Mouse (Mus musculus): ENCODE results near the gene Mcrip2. TPM values are rescaled to one million over a fixed set of nuclear protein-coding genes. Genes with fewer than 3 reads are reported as not detected.
A peak's percentile ranks its signal among the peaks of the same experiment; 100 is the strongest.

The Mcrip2 gene
- polyA plus RNA-seq, 1 experiment from 2014 or later: 8.2 TPM

- ATAC-seq (ENCODE audit: insufficient read depth, low FRiP score, low TSS enrichment): no peak
- H3K27ac ChIP-seq (ENCODE audit: low read depth, low read length): peak overlapping the region; percentile 67
- peaks cover 49% of the 10 kb centered on the region for H3K4me1 ChIP-seq (ENCODE audit: control insufficient read depth, insufficient read depth, low read length)
Measured at GRCm38 (mm10) chr17:25836397-25837075, 32.0 kb downstream of the Mcrip2 start.

GRCm38 (mm10) chr17:25835816-25836215, 32.7 kb downstream of the Mcrip2 start:
- peaks cover 28% of the 10 kb centered on the region for H3K36me3 ChIP-seq (ENCODE audit: control insufficient read depth, insufficient read depth, low read length)
- WGBS: 94% methylated on average over 16 of the region's 16 CpGs
- H3K9me3 ChIP-seq (ENCODE audit: control insufficient read depth, low read length): no peaks in the 10 kb centered on the region
- no peak overlapping the region for H3K4me3 ChIP-seq (ENCODE audit: low read depth, low read length)
- H3K9ac ChIP-seq (ENCODE audit: low read length): no peak overlapping the region
- no peak for ATAC-seq (ENCODE audit: insufficient read depth, low FRiP score, low TSS enrichment)
- DNase-seq (ENCODE audit: low spot score): no peak
- peaks cover 56% of the 10 kb centered on the region for H3K4me1 ChIP-seq (ENCODE audit: control insufficient read depth, insufficient read depth, low read length)
- peak overlapping the region; percentile 68 for H3K4me2 ChIP-seq (ENCODE audit: low read depth)
- H3K27ac ChIP-seq (ENCODE audit: low read depth, low read length): no peak overlapping the region
- H3K27me3 ChIP-seq (ENCODE audit: control insufficient read depth, insufficient read depth, low read length): no peaks in the 10 kb centered on the region

More at GRCm38 (mm10) chr17:25836397-25837075, 32.0 kb downstream of the Mcrip2 start:
- no peaks in the 10 kb centered on the region for H3K27me3 ChIP-seq (ENCODE audit: control insufficient read depth, insufficient read depth, low read length)
- H3K36me3 ChIP-seq (ENCODE audit: control insufficient read depth, insufficient read depth, low read length): peaks cover 27% of the 10 kb centered on the region
- peak overlapping the region; percentile 68 for H3K9ac ChIP-seq (ENCODE audit: low read length)
- H3K9me3 ChIP-seq (ENCODE audit: control insufficient read depth, low read length): no peaks in the 10 kb centered on the region
- peak overlapping the region; percentile 68 for H3K4me2 ChIP-seq (ENCODE audit: low read depth)
- WGBS: 27% methylated on average over 21 of the region's 23 CpGs
- no peak for DNase-seq (ENCODE audit: low spot score)
- peak overlapping the region; percentile 29 for H3K4me3 ChIP-seq (ENCODE audit: low read depth, low read length)

GRCm38 (mm10) chr17:25835301-25835700, 33.3 kb downstream of the Mcrip2 start:
- H3K27me3 ChIP-seq (ENCODE audit: control insufficient read depth, insufficient read depth, low read length): no peaks in the 10 kb centered on the region
- H3K4me3 ChIP-seq (ENCODE audit: low read depth, low read length): no peak overlapping the region
- DNase-seq (ENCODE audit: low spot score) (no peak), ATAC-seq (ENCODE audit: insufficient read depth, low FRiP score, low TSS enrichment) (no peak)
- no peaks in the 10 kb centered on the region for H3K9me3 ChIP-seq (ENCODE audit: control insufficient read depth, low read length)
- H3K4me2 ChIP-seq (ENCODE audit: low read depth): peak overlapping the region; percentile 96; the same call in 1 of the 2 replicates
- H3K36me3 ChIP-seq (ENCODE audit: control insufficient read depth, insufficient read depth, low read length): peaks cover 28% of the 10 kb centered on the region
- H3K27ac ChIP-seq (ENCODE audit: low read depth, low read length): no peak overlapping the region
- 94% methylated on average over 7 of the region's 7 CpGs for WGBS
- H3K4me1 ChIP-seq (ENCODE audit: control insufficient read depth, insufficient read depth, low read length): peaks cover 61% of the 10 kb centered on the region
- no peak overlapping the region for H3K9ac ChIP-seq (ENCODE audit: low read length)

- Histone ChIP-seq H3K27me3 (ENCODE audit: control insufficient read depth, insufficient read depth, low read length) (no peaks in the 10 kb centered on the region), H3K36me3 (ENCODE audit: control insufficient read depth, insufficient read depth, low read length) (peaks cover 27% of the 10 kb centered on the region), H3K4me1 (ENCODE audit: control insufficient read depth, insufficient read depth, low read length) (peaks cover 65% of the 10 kb centered on the region), H3K9me3 (ENCODE audit: control insufficient read depth, low read length) (no peaks in the 10 kb centered on the region), H3K27ac (ENCODE audit: low read depth, low read length) (no peak overlapping the region), H3K4me2 (ENCODE audit: low read depth) (peak overlapping the region; percentile 96), H3K4me3 (ENCODE audit: low read depth, low read length) (peak overlapping the region; percentile 85), H3K9ac (ENCODE audit: low read length) (peak overlapping the region; percentile 89; the same call in 1 of the 2 replicates)
- 93% methylated on average over 12 of the region's 12 CpGs for WGBS
- DNase-seq (ENCODE audit: low spot score) (no peak), ATAC-seq (ENCODE audit: insufficient read depth, low FRiP score, low TSS enrichment) (no peak)
Measured at GRCm38 (mm10) chr17:25834595-25835222, 33.9 kb downstream of the Mcrip2 start.

- no peak for ATAC-seq (ENCODE audit: insufficient read depth, low FRiP score, low TSS enrichment)
- Histone ChIP-seq H3K36me3 (ENCODE audit: control insufficient read depth, insufficient read depth, low read length) (peaks cover 22% of the 10 kb centered on the region), H3K4me2 (ENCODE audit: low read depth) (peak overlapping the region; percentile 96), H3K9me3 (ENCODE audit: control insufficient read depth, low read length) (no peaks in the 10 kb centered on the region), H3K9ac (ENCODE audit: low read length) (peak overlapping the region; percentile 89), H3K27me3 (ENCODE audit: control insufficient read depth, insufficient read depth, low read length) (no peaks in the 10 kb centered on the region), H3K4me1 (ENCODE audit: control insufficient read depth, insufficient read depth, low read length) (peaks cover 69% of the 10 kb centered on the region), H3K4me3 (ENCODE audit: low read depth, low read length) (peak overlapping the region; percentile 85), H3K27ac (ENCODE audit: low read depth, low read length) (peak overlapping the region; percentile 94)
- 50% methylated on average over 6 of the region's 6 CpGs for WGBS
- DNase-seq (ENCODE audit: low spot score): no peak
Measured at GRCm38 (mm10) chr17:25833961-25834594, 34.5 kb downstream of the Mcrip2 start.

- DNase-seq (ENCODE audit: low spot score) (no peak), ATAC-seq (ENCODE audit: insufficient read depth, low FRiP score, low TSS enrichment) (peak; percentile 58)
- Histone ChIP-seq H3K4me2 (ENCODE audit: low read depth) (peak within 1 kb of the TSS; percentile 96), H3K9ac (ENCODE audit: low read length) (peak within 1 kb of the TSS; percentile 89), H3K4me3 (ENCODE audit: low read depth, low read length) (peak within 1 kb of the TSS; percentile 85), H3K4me1 (ENCODE audit: control insufficient read depth, insufficient read depth, low read length) (peaks cover 71% of the 10 kb centered on the region), H3K27me3 (ENCODE audit: control insufficient read depth, insufficient read depth, low read length) (no peaks in the 10 kb centered on the region), H3K9me3 (ENCODE audit: control insufficient read depth, low read length) (no peaks in the 10 kb centered on the region), H3K36me3 (ENCODE audit: control insufficient read depth, insufficient read depth, low read length) (peaks cover 19% of the 10 kb centered on the region), H3K27ac (ENCODE audit: low read depth, low read length) (peak within 1 kb of the TSS; percentile 94)
- WGBS: under 1% methylated on average over 24 of the region's 24 CpGs
Measured at GRCm38 (mm10) chr17:25833291-25833663, 35.3 kb downstream of the Mcrip2 start, which contains the start of gene Stub1. Gene Stub1 (minus strand): TSS chr17:25833404.

GRCm38 (mm10) chr17:25832436-25833290, 35.9 kb downstream of the Mcrip2 start:
- Histone ChIP-seq H3K4me1 (ENCODE audit: control insufficient read depth, insufficient read depth, low read length) (peaks cover 66% of the 10 kb centered on the region), H3K9ac (ENCODE audit: low read length) (peak overlapping the region; percentile 89), H3K36me3 (ENCODE audit: control insufficient read depth, insufficient read depth, low read length) (peaks cover 19% of the 10 kb centered on the region), H3K27me3 (ENCODE audit: control insufficient read depth, insufficient read depth, low read length) (no peaks in the 10 kb centered on the region), H3K4me2 (ENCODE audit: low read depth) (peak overlapping the region; percentile 96), H3K27ac (ENCODE audit: low read depth, low read length) (peak overlapping the region; percentile 94), H3K4me3 (ENCODE audit: low read depth, low read length) (peak overlapping the region; percentile 85), H3K9me3 (ENCODE audit: control insufficient read depth, low read length) (no peaks in the 10 kb centered on the region)
- ATAC-seq (ENCODE audit: insufficient read depth, low FRiP score, low TSS enrichment) (peak; percentile 86), DNase-seq (ENCODE audit: low spot score) (peak; percentile 100)
- under 1% methylated on average over 64 of the region's 77 CpGs for WGBS
